Mouse (Mus musculus) myocyte (in vitro differentiated cells): ENCODE results near the gene Ezh1. TPM values are rescaled to one million over a fixed set of nuclear protein-coding genes. Genes with fewer than 3 reads are reported as not detected.

Experiments
- H3K27me3 ChIP-seq: one replicate; pipeline ENCODE4 v1.6.1; 2011; ENCODE audit not compliant: control insufficient read depth, insufficient read depth, insufficient read length
- H3K36me3 ChIP-seq: one replicate; pipeline ENCODE4 v1.6.1; 2011; ENCODE audit not compliant: control insufficient read depth, insufficient read depth
- H3K4me2 ChIP-seq: one replicate; pipeline ENCODE4 v1.6.1; 2011; ENCODE audit warnings: low read depth, control low read depth
- H3K4me3 ChIP-seq: one replicate; pipeline ENCODE4 v1.5.1; 2011; ENCODE audit warnings: mild to moderate bottlenecking, control low read depth, moderate library complexity
- H3K79me2 ChIP-seq: one replicate; pipeline ENCODE4 v1.6.1; 2011; ENCODE audit not compliant: control insufficient read depth, insufficient read depth
- H3ac ChIP-seq: one replicate; pipeline ENCODE4 v1.6.1; 2011; ENCODE audit not compliant: control insufficient read depth, insufficient read length
- CEBPB ChIP-seq: IDR thresholded peaks from 2 replicates; pipeline ENCODE4 v1.6.1; 2011; ENCODE audit warnings: mild to moderate bottlenecking, moderate library complexity; ENCODE audit not compliant: poor library complexity, insufficient read depth, severe bottlenecking
- E2F4 ChIP-seq: IDR thresholded peaks from one replicate; pipeline ENCODE4 v1.6.1; 2011; ENCODE audit warnings: mild to moderate bottlenecking, control low read depth, moderate library complexity; ENCODE audit not compliant: insufficient read depth
- MAX ChIP-seq: IDR thresholded peaks from one replicate; pipeline ENCODE4 v1.6.1; 2011; ENCODE audit warnings: low read depth, mild to moderate bottlenecking, control low read depth
- MYOD1 ChIP-seq, 3 experiments: IDR thresholded peaks; one replicate each; pipeline ENCODE4 v1.6.1; 2011; ENCODE audit warnings: control low read depth in 2 of 3, low read depth in 2 of 3, mild to moderate bottlenecking in 2 of 3, moderate library complexity in 1 of 3; ENCODE audit not compliant: insufficient read length in 2 of 3, control insufficient read depth in 1 of 3
- MYOG ChIP-seq, 3 experiments: IDR thresholded peaks; one replicate each; pipeline ENCODE4 v1.6.1; 2011; ENCODE audit warnings: control low read depth in 2 of 3, low read depth in 2 of 3, mild to moderate bottlenecking in 2 of 3; ENCODE audit not compliant: insufficient read length in 2 of 3, control insufficient read depth in 1 of 3, insufficient read depth in 1 of 3
- POLR2A ChIP-seq: IDR thresholded peaks from one replicate; pipeline ENCODE4 v1.6.1; 2011; ENCODE audit warnings: low read depth, mild to moderate bottlenecking, control low read depth, moderate library complexity; ENCODE audit not compliant: insufficient read length
- POLR2AphosphoS2 ChIP-seq: IDR thresholded peaks from one replicate; pipeline ENCODE4 v1.6.1; 2011; ENCODE audit warnings: low read depth, control low read depth; ENCODE audit not compliant: insufficient read length
- REST ChIP-seq: IDR thresholded peaks from one replicate; pipeline ENCODE4 v1.6.1; 2011; ENCODE audit warnings: mild to moderate bottlenecking, control low read depth, moderate library complexity; ENCODE audit not compliant: insufficient read depth, insufficient read length
- SRF ChIP-seq: IDR thresholded peaks from one replicate; pipeline ENCODE4 v1.6.1; 2011; ENCODE audit warnings: low read depth; ENCODE audit not compliant: control insufficient read depth, insufficient read length
- TCF12 ChIP-seq: IDR thresholded peaks from one replicate; pipeline ENCODE4 v1.6.1; 2011; ENCODE audit warnings: mild to moderate bottlenecking, control low read depth; ENCODE audit not compliant: poor library complexity, insufficient read depth, severe bottlenecking
- TCF3 ChIP-seq: IDR thresholded peaks from one replicate; pipeline ENCODE4 v1.6.1; 2011; ENCODE audit warnings: low read depth, control low read depth; ENCODE audit not compliant: insufficient read length
- USF1 ChIP-seq: IDR thresholded peaks from one replicate; pipeline ENCODE4 v1.6.1; 2011; ENCODE audit warnings: low read depth, mild to moderate bottlenecking, control low read depth, moderate library complexity
- polyA plus RNA-seq: library from polyadenylated mRNA; unstranded; fragments of >200 nt; fragmentation: generic; extraction: Trizol; gene quantifications from one replicate; pipeline ENCODE4 v1.2.1, GENCODE M21; 2012; ENCODE audit warnings: missing spikeins

Gene Ezh1
- polyA plus RNA-seq, 1 experiment = 13.7 TPM

DNA sequence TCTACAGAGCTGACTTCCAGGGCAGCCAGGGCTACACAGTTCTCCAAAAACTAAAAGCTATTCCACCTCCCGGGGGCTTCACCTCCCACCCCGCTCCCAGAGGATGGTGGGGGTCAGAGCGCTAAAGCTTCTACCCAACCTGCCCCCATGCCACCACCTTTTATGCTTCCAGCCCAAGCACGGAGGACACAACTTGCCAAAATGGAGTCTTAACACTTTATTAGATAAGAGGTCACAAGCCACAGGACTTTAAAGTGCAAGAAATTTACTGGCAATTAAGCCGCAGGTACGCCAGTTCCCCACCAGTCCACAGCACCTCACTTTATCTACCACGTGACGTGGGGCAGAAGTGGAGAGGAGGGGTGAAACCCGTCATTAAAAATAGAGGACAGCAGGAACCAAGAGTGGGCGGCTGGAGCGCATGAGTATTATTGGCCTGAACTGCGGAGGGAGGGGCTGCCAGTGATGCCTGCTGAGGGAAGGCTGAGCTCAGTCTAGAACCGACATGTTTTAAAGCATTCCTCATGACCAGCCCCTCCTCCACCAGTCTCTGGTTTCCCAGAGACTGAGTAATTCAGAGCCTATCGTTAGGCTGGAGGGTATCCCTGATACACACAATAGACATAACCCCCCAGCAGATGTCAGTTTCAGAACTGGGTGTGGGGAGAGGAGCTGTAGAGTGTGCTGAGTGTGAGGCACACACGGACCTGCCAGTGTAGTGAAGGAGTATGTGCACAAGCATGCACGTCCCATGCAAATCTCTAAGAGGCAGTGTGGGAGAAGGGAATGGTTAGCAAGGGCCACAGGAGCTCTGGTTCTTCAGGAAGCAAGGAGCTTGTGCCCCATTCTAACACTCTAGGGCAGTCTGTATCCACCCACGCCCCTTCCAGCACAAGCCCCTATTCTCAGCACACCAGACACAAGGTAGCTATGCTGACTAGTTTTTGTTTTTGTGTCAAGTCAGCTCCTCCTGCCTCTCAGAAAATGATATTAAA, 35.1 kb downstream of the Ezh1 start:
- no peaks in the 10 kb centered on the region for H3K27me3 ChIP-seq
- H3K4me2 ChIP-seq = no peak overlapping the region

DNA sequence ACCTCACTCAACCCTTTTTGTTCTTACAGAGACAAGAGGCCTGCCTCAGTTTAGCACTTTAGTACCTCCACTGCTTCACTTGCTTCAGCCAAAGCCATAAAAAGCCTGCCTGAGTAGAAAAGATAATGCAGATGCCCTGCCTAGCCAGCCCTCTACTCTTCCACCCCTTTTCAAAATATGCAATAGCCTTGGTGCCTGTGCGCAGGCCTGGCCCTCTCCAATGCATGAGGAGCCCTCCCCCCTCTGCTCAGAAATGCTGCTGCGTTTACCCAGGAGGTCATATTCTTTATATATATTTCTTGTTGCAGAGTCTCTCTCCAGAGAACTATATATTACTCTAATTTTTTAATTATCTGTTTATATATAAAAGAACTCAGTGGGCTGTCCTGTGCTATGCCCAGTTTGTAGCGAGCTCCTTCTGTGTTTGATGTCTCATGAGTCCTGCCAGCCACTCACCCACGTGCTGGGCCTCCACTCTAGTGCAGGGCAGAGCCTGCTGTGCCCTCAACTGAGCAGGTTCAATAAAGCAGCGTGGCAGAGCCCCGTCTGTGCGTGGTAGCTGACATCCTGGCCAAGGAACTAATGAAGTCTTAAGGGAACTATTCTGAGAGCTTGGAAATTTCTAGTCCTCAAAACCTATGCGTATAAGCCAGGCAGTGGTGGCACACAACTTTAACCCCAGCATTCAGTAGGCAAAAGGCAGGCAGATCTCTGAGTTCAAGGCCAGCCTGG, 35.9 kb downstream of the Ezh1 start:
- Histone ChIP-seq H3K79me2 (no peaks in the 10 kb centered on the region), H3K27me3 (no peaks in the 10 kb centered on the region), H3ac (no peak overlapping the region), H3K36me3 (no peaks in the 10 kb centered on the region), H3K4me3 (no peak overlapping the region), H3K4me2 (peak overlapping the region; percentile 30)
- TF ChIP-seq CEBPB = no peak
- no peak for TF ChIP-seq POLR2AphosphoS2
- TF ChIP-seq MYOG (IDR thresholded peaks at IDR 0.05; ENCODE audit: control insufficient read depth in 1 of 3, insufficient read depth in 1 of 3, insufficient read length in 2 of 3, low read depth in 2 of 3) = no peak
- TF ChIP-seq MYOD1 (IDR thresholded peaks at IDR 0.05; ENCODE audit: control insufficient read depth in 1 of 3, insufficient read length in 2 of 3, low read depth in 2 of 3) = no peak
- no peak for TF ChIP-seq SRF

More for the DNA sequence above, 35.1 kb downstream of the Ezh1 start:
- Histone ChIP-seq H3K79me2 (no peaks in the 10 kb centered on the region), H3K4me3 (no peak overlapping the region), H3K36me3 (no peaks in the 10 kb centered on the region), H3ac (no peak overlapping the region)
- TF ChIP-seq SRF = no peak
- peak; percentile 32 for TF ChIP-seq POLR2AphosphoS2
- no peak for TF ChIP-seq POLR2A
- no peak for TF ChIP-seq REST
- no peak for TF ChIP-seq MAX
- TF ChIP-seq MYOD1 (IDR thresholded peaks at IDR 0.05; ENCODE audit: control insufficient read depth in 1 of 3, insufficient read length in 2 of 3, low read depth in 2 of 3) = peak in 1 of 3 experiments; percentile 1
- TF ChIP-seq E2F4 = no peak

DNA sequence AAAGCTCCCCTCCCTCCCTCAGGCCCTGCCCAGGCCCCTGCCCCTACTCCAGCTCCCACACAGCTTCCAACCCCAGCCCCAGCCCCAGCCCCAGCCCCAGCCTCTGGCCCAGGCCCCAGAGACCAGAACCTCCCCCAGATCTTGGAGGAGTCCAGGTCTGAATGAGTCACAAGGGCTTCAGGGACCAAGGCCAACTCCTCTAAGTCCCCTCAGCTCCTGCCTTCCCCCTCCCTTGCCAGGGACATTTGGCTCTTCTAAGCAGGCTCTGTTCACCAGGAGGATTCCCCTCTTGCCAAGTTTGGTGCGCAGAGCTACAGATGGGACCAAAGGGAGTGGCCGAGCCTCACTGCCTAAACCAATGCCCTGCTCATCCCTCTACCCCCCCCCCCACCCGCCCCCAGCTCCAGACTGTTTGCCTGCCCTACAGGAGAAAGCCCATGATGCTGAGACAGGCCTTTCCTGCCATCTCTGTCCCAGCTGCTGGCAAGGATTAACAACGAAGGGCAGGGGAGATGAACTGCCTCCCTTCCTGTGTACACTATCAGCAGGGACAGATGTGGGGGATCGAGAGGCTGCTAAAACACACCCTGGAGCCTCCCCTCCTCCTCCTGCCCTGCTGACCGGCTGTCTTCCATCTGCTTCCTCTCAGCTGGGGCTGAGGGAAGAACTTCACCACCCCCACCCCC, 36.6 kb downstream of the Ezh1 start:
- Histone ChIP-seq H3K27me3 (no peaks in the 10 kb centered on the region), H3K79me2 (no peaks in the 10 kb centered on the region), H3K4me3 (no peak overlapping the region), H3K36me3 (no peaks in the 10 kb centered on the region), H3K4me2 (peak overlapping the region; percentile 30), H3ac (no peak overlapping the region)
- TF ChIP-seq POLR2A = no peak
- TF ChIP-seq REST = no peak
- TF ChIP-seq MYOD1 (IDR thresholded peaks at IDR 0.05; ENCODE audit: control insufficient read depth in 1 of 3, insufficient read length in 2 of 3, low read depth in 2 of 3) = peak in 1 of 3 experiments; percentile 57
- no peak for TF ChIP-seq MAX
- TF ChIP-seq TCF3 = no peak
- TF ChIP-seq MYOG (IDR thresholded peaks at IDR 0.05; ENCODE audit: control insufficient read depth in 1 of 3, insufficient read depth in 1 of 3, insufficient read length in 2 of 3, low read depth in 2 of 3) = peak in 2 of 3 experiments; percentile 17 to 72
- TF ChIP-seq POLR2AphosphoS2 = no peak
- no peak for TF ChIP-seq TCF12
- TF ChIP-seq CEBPB = no peak
- TF ChIP-seq USF1 = no peak
- TF ChIP-seq SRF = no peak
- TF ChIP-seq E2F4 = no peak

DNA sequence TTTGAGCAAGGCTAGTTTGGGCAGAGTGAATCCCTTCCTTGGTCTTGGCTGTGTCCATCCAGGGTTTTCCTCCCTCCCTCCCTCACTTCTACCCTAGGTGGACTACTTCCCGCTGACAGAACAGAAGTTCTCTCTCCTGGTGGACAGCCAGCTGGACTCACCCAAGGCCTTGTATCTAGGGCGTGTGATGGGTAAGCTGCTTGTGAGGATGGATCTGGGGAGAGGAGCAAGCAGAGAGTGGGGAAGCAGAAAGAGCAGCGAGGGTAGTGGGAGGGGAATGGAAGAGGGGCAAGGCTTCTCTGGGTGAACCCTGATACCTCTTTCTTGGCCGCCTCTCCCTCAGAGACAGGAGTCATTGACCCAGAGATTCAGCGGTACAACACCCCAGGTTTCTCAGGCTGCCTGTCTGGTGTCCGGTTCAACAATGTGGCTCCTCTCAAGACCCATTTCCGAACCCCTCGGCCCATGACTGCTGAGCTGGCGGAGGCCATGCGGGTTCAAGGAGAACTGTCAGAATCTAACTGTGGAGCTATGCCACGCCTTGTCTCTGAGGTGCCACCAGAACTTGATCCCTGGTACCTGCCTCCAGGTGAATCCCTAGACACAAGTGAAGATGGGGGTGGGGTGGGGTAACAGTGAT, 38.0 kb downstream of the Ezh1 start:
- Histone ChIP-seq H3K4me3 (no peak overlapping the region), H3K27me3 (no peaks in the 10 kb centered on the region), H3K4me2 (no peak overlapping the region), H3ac (no peak overlapping the region), H3K79me2 (no peaks in the 10 kb centered on the region), H3K36me3 (no peaks in the 10 kb centered on the region)
- TF ChIP-seq USF1 (no peak), POLR2AphosphoS2 (no peak), MYOG (IDR thresholded peaks at IDR 0.05; ENCODE audit: control insufficient read depth in 1 of 3, insufficient read depth in 1 of 3, insufficient read length in 2 of 3, low read depth in 2 of 3) (no peak), REST (no peak), MAX (no peak), E2F4 (no peak), SRF (no peak), POLR2A (no peak), MYOD1 (IDR thresholded peaks at IDR 0.05; ENCODE audit: control insufficient read depth in 1 of 3, insufficient read length in 2 of 3, low read depth in 2 of 3) (no peak), CEBPB (no peak), TCF12 (no peak), TCF3 (no peak)
